Mouse (Mus musculus) intestine, embryonic 15.5 days (tissue): ENCODE data around the gene Ptprn2. TPM values are rescaled to one million over a fixed set of nuclear protein-coding genes. Genes with fewer than 3 reads are reported as not detected.

Source experiments
- ATAC-seq: fragments of 200-750 bp; cut with Nextera tagmentation; 2 replicates; pipeline ENCODE4 v1.8.0; 2017; ENCODE audit warnings: moderate TSS enrichment, moderate library complexity
- H3K27ac ChIP-seq: fragments of 300-500 bp; sonication (generic); 2 replicates; pipeline ENCODE4 v1.5.1; 2015; ENCODE audit warnings: mild to moderate bottlenecking, inconsistent platforms
- H3K27me3 ChIP-seq: fragments of 300-500 bp; sonication (generic); replicated peaks from 2 replicates; pipeline ENCODE4 v1.6.1; 2015; ENCODE audit warnings: inconsistent platforms
- H3K36me3 ChIP-seq: fragments of 300-500 bp; sonication (generic); 2 replicates; pipeline ENCODE4 v1.6.1; 2015; ENCODE audit warnings: inconsistent platforms
- H3K4me1 ChIP-seq: fragments of 300-500 bp; sonication (generic); replicated peaks from 2 replicates; pipeline ENCODE4 v1.6.1; 2015; ENCODE audit warnings: inconsistent platforms
- H3K4me2 ChIP-seq: fragments of 300-500 bp; sonication (generic); replicated peaks from 2 replicates; pipeline ENCODE4 v1.6.1; 2015; ENCODE audit warnings: mild to moderate bottlenecking, inconsistent platforms
- H3K4me3 ChIP-seq: fragments of 300-500 bp; sonication (generic); replicated peaks from 2 replicates; pipeline ENCODE4 v1.5.1; 2015; ENCODE audit warnings: inconsistent platforms
- H3K9ac ChIP-seq: fragments of 300-500 bp; sonication (generic); 2 replicates; pipeline ENCODE4 v1.6.1; 2015; ENCODE audit warnings: inconsistent platforms
- H3K9me3 ChIP-seq: fragments of 300-500 bp; sonication (generic); 2 replicates; pipeline ENCODE4 v1.6.1; 2016; ENCODE audit warnings: inconsistent platforms
- WGBS: fragments of 180-500 bp; shearing (Covaris S2); methylation state at CpG from one replicate; pipeline ENCODE4 v1.1.7; 2015; 5-methylcytosine and 5-hydroxymethylcytosine counted together
- polyA plus RNA-seq: library from polyadenylated mRNA; unstranded; fragments of >200 nt; fragmentation: Nextera tagmentation; extraction: Ambion mirVana; gene quantifications from 2 replicates; pipeline ENCODE4 v1.2.1, GENCODE M21; 2015

Gene Ptprn2
- polyA plus RNA-seq, 1 experiment from 2014 or later = 1.9 TPM

DNA sequence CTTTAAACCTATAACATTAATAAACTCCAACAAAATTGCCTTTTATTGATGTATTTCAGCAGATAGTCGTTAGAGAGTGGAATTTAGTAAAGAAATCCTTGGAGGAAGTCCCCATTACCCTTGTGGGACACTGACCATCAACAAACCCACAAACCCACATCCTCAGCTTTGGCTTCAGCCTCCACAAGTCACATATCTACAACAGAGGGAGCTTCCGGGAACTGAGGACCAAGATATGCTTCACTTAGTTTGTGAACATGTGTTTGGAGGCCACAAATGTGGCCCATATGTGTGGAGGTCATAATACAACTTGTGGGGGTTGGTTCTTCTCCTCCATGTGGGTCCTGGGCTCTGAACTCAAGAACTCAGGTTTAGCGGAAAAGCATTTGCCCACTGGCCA is 143.5 kb downstream of the Ptprn2 start:
- ATAC-seq = no peak
- no peaks in the 10 kb centered on the region for H3K4me1 ChIP-seq
- H3K9ac ChIP-seq = no peak overlapping the region
- H3K27ac ChIP-seq = no peak overlapping the region
- H3K27me3 ChIP-seq = no peaks in the 10 kb centered on the region
- H3K36me3 ChIP-seq = no peaks in the 10 kb centered on the region
- H3K9me3 ChIP-seq = no peaks in the 10 kb centered on the region
- no peak overlapping the region for H3K4me3 ChIP-seq
- 75% methylated on average over 3 of the region's 3 CpGs for WGBS
- no peak overlapping the region for H3K4me2 ChIP-seq

DNA sequence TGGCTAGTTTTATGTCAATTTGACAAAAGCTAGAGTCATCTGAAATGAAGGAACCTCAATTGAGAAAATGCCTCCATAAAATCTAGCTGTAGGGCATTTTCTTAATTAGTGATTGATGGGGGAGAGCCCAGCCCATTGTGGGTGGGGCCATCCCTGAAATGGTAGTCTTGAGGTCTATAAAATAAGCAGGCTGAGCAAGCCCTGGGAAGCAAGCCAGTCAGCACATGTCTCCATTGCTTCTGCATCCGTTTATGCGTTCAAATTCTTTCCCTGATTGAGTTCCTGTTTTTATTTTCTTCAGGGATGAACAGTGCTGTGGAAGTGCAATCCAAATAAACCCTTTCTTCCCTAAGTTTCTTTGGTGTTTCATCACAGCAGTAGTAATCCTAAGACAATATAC is 152.0 kb downstream of the Ptprn2 start:
- Histone ChIP-seq H3K4me3 (no peak overlapping the region), H3K4me2 (no peak overlapping the region), H3K9ac (no peak overlapping the region), H3K9me3 (no peaks in the 10 kb centered on the region), H3K27me3 (no peaks in the 10 kb centered on the region), H3K4me1 (no peaks in the 10 kb centered on the region), H3K36me3 (no peaks in the 10 kb centered on the region), H3K27ac (no peak overlapping the region)
- WGBS = 56% methylated on average over 2 of the region's 2 CpGs
- no peak for ATAC-seq

DNA sequence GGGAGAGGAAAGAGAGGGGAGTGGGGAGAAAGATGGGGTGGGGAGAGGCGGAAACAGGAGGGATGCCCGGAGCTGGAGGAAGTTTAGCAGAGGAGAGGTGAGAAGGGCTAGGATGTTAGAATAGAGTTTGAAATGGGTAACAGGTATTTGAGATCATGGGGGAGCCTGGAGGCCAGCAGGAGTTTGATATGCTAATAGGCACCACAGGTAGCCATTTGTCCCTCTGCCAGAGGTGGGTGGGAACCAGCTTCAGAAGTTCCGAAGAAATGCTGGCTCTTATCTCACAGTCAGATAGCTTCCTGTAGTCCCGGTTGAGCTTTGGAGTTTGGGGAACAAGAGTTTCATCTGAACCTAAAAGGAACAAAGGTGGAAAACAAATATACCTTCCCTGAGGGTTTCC is 155.4 kb downstream of the Ptprn2 start:
- no peak for ATAC-seq
- H3K9ac ChIP-seq = no peak overlapping the region
- H3K4me2 ChIP-seq = no peak overlapping the region
- H3K4me1 ChIP-seq = no peaks in the 10 kb centered on the region
- no peak overlapping the region for H3K4me3 ChIP-seq
- no peak overlapping the region for H3K27ac ChIP-seq
- WGBS = 13% methylated on average over 4 of the region's 4 CpGs
- H3K9me3 ChIP-seq = no peaks in the 10 kb centered on the region
- no peaks in the 10 kb centered on the region for H3K27me3 ChIP-seq
- no peaks in the 10 kb centered on the region for H3K36me3 ChIP-seq

DNA sequence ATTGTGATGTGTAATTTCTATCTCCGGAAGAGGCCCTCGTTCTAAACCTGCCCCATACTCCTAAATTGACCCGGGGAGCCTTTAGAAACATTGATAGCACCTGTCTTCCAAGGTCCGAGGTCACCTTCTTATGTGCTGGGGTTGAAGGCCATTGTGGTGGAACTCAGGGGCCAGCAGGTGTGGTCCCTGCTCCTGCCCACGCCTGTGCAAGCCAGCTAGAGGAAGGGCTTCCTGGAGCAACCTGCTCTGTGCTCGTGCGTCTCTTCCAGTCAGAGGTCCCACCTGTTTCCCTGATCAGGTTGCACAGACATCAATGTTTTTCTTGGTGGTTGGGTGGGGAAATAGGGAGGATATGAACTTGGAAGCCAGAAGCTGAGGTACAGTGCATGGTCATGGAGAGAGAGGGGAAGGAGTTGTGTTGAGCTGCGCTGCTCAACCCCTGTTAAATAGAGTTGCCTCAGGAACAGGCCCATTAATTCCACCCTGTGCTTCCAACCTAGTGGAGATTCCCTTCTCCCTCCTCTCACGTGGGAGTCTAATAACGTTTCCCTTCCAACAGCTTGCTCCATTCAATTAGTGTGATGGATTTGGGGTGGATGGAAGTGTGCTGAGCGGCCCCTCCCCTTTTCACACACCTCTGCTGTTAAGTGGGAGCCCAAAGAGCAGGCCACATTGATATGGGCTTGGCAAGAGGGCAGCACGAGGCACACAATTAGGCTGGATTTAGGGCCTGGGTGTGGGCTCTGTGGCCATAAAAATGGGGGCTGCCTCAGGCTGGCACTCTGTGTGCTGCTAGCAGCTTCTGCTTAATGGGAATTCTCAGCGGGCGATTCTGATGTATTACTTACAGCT is 156.0 kb downstream of the Ptprn2 start:
- ATAC-seq = peak; percentile 43; the same call in 1 of the 2 replicates
- H3K36me3 ChIP-seq = no peaks in the 10 kb centered on the region
- no peak overlapping the region for H3K4me2 ChIP-seq
- H3K4me1 ChIP-seq = no peaks in the 10 kb centered on the region
- H3K27me3 ChIP-seq = no peaks in the 10 kb centered on the region
- no peaks in the 10 kb centered on the region for H3K9me3 ChIP-seq
- H3K27ac ChIP-seq = no peak overlapping the region
- H3K9ac ChIP-seq = no peak overlapping the region
- WGBS = 33% methylated on average over 14 of the region's 14 CpGs
- H3K4me3 ChIP-seq = no peak overlapping the region

DNA sequence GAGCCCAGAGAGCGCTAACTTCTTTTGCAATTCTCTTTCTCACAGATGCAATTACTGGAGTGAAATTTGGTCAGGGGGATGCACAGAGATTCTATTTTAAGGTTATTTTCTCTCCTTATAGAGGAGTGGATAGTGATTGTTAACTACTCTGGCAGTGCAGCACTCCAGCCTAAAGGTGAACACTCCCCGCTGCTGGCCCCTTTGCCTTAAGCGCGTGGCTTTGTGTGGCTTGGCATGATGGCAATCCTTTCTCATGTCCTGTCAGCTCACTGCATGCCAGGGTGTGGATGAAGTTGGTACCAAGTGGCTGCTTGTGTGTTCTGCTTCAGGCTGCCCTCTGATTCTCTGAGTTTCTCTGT is 156.7 kb downstream of the Ptprn2 start:
- Histone ChIP-seq H3K9ac (no peak overlapping the region), H3K4me1 (no peaks in the 10 kb centered on the region), H3K27ac (no peak overlapping the region), H3K9me3 (no peaks in the 10 kb centered on the region), H3K4me2 (no peak overlapping the region), H3K4me3 (no peak overlapping the region), H3K27me3 (no peaks in the 10 kb centered on the region), H3K36me3 (no peaks in the 10 kb centered on the region)
- WGBS = 65% methylated on average over 4 of the region's 4 CpGs
- no peak for ATAC-seq

DNA sequence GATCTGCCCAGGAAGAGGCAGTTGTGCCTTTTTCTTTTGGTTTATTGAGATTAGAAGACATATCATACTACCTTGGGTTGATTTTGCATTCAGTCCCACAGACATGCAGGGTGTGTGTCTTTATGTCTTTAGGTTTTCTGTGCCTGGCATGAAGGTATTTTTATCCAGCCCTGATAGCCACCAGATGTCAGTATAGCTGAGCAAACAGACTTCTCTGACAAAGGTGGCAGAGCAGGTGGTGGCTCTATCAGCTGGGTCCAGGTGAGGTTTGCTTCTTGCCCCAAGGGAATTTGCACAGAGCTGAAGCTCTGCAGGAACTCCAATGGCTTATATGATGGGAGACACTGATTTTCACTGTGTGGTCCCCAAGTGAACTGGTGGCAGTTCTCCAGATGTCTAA is 161.3 kb downstream of the Ptprn2 start:
- no peak overlapping the region for H3K4me3 ChIP-seq
- H3K36me3 ChIP-seq = no peaks in the 10 kb centered on the region
- no peak for ATAC-seq
- no peaks in the 10 kb centered on the region for H3K27me3 ChIP-seq
- no peak overlapping the region for H3K27ac ChIP-seq
- no peaks in the 10 kb centered on the region for H3K9me3 ChIP-seq
- no peaks in the 10 kb centered on the region for H3K4me1 ChIP-seq
- H3K4me2 ChIP-seq = no peak overlapping the region
- no peak overlapping the region for H3K9ac ChIP-seq

DNA sequence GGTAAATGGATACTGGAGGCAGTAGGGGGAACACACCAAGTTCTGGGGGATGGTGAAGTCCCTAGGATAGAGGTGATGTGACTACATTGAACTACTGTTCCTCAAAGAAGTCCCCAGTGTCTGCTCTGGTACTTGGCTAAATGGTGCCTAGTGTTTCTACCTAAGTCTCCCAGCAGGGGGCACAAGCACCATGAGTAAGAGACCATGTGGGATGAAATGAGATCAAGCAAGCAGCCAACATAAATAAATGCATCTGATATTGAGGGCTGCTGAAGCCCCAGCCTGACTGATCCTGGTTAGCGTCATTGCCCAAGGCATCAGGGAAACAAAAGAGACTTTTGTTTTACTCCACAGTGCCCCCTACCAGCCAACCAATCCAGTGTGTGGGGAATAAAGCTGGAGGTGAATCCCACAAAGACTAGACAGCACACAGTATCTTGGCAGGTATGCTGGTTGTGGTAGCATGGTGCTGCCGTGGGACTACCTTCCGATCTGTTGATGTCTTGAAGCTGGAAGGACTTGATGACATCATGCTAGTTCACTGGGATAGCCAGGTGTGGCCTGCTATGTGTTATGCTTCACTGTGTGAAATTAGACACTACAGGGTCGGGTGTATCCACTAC is 163.2 kb downstream of the Ptprn2 start:
- Histone ChIP-seq H3K9ac (no peak overlapping the region), H3K36me3 (no peaks in the 10 kb centered on the region), H3K4me2 (no peak overlapping the region), H3K27me3 (no peaks in the 10 kb centered on the region), H3K9me3 (no peaks in the 10 kb centered on the region), H3K4me3 (no peak overlapping the region), H3K4me1 (no peaks in the 10 kb centered on the region), H3K27ac (no peak overlapping the region)
- no peak for ATAC-seq
- WGBS = 74% methylated on average over 4 of the region's 4 CpGs

DNA sequence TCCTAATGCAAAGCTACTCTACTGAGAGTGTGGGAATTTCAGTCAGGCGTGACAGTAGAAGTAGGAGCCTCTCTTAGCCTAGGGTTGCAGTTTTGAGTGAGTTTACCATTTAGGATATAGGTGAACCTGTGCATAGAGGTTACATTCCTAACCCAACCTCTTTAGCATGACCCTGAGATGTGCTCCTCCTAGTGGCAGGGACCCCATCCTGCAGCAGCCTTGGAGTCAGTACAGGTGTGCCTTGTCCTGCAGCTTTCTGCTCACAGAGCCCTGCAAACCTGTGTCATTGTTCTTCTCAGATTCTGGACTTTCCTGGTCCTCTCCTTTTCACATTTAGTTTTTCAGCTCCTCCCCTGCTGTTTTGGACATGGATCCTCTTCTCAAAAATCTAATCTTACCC is 168.2 kb downstream of the Ptprn2 start:
- H3K9me3 ChIP-seq = no peaks in the 10 kb centered on the region
- no peak overlapping the region for H3K27ac ChIP-seq
- no peak for ATAC-seq
- no peaks in the 10 kb centered on the region for H3K36me3 ChIP-seq
- no peaks in the 10 kb centered on the region for H3K4me1 ChIP-seq
- H3K9ac ChIP-seq = no peak overlapping the region
- 65% methylated on average over 1 of the region's 1 CpGs for WGBS
- no peak overlapping the region for H3K4me3 ChIP-seq
- H3K27me3 ChIP-seq = no peaks in the 10 kb centered on the region
- no peak overlapping the region for H3K4me2 ChIP-seq

DNA sequence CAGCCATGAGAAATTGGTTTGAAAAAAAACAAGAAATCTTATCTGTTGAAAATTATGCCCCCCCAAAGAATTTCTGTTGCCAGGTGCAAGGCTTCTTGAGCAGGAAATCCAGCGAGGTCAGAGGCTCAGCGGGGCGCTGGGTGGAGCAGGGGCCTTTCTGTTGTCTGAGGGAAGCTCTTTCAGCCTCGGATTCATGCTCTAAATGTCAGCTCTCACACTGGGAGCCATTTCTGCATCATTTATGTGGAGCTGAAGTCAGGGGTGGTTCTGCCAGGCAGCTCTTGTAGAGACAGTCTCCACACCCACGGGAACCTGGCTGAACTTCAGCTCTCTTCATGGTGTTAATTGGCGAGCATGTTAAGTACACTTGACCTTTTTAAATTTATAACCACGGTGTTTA is 174.6 kb downstream of the Ptprn2 start:
- H3K9me3 ChIP-seq = no peaks in the 10 kb centered on the region
- H3K27me3 ChIP-seq = no peaks in the 10 kb centered on the region
- no peak overlapping the region for H3K4me2 ChIP-seq
- H3K4me3 ChIP-seq = no peak overlapping the region
- no peaks in the 10 kb centered on the region for H3K36me3 ChIP-seq
- H3K9ac ChIP-seq = no peak overlapping the region
- H3K4me1 ChIP-seq = no peaks in the 10 kb centered on the region
- 14% methylated on average over 7 of the region's 7 CpGs for WGBS
- H3K27ac ChIP-seq = no peak overlapping the region
- no peak for ATAC-seq

DNA sequence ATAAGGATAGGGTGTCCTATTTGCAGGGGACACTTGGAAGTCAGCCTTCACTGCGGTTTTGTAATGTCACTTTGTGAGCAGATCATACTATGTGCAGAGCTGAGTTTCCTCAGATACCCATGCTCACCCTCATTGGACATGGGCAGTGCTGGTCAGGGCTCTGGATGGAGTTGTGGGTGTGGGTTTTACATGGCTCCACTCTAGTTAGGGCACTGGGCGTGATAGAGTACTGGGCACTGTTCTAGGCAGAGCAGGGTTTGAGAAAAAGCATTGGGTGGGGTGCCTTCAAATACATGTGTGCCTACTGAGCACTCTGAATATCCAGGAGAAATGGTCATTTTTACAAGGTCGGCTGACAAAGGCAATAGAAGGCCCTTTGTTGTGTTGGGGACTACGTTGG is 175.5 kb downstream of the Ptprn2 start:
- ATAC-seq = no peak
- no peaks in the 10 kb centered on the region for H3K27me3 ChIP-seq
- no peaks in the 10 kb centered on the region for H3K36me3 ChIP-seq
- no peak overlapping the region for H3K4me2 ChIP-seq
- H3K9me3 ChIP-seq = no peaks in the 10 kb centered on the region
- no peaks in the 10 kb centered on the region for H3K4me1 ChIP-seq
- 74% methylated on average over 4 of the region's 4 CpGs for WGBS
- no peak overlapping the region for H3K9ac ChIP-seq
- no peak overlapping the region for H3K27ac ChIP-seq
- H3K4me3 ChIP-seq = no peak overlapping the region

DNA sequence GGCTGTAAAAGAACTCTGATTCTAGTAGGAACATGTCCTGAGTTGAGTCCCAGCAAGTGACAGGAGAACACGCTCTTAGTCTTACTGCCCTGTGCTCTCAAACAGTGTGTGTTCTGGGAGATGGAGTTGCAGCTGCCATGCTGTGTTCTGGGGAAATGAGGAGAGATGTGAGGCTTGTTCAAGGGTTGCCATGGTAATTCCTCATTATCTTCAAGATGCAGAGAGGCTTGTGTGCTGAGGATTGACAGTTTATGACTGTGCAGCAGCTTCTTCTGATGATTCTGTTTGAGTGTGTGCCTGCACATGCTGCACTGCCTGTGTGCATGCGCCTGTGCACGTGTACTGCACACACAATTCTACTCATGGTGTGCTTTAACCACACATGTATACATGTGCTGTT is 192.2 kb downstream of the Ptprn2 start:
- Histone ChIP-seq H3K4me1 (no peaks in the 10 kb centered on the region), H3K27me3 (no peaks in the 10 kb centered on the region), H3K9me3 (no peaks in the 10 kb centered on the region), H3K4me2 (no peak overlapping the region), H3K27ac (no peak overlapping the region), H3K9ac (no peak overlapping the region), H3K36me3 (no peaks in the 10 kb centered on the region), H3K4me3 (no peak overlapping the region)
- 77% methylated on average over 3 of the region's 3 CpGs for whole genome bisulfite sequencing
- ATAC-seq = no peak

DNA sequence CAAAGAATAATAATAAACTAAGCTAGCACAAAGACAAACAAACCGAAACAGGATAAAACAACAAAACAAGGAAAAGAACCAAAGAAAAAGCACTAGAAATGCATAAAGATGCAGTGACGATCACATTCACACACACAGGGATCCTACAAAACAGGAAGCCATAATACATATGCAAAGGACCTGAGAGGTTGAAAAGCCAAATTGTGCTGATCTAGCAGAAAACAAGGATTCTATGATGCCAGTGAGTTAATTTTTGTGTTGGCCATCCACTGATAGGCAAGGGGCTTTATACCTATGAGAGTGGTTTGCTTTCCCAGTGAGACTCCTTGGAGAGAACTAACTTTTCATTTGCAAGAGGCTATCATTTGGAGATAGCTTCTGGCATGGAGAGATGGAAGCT is 204.3 kb downstream of the Ptprn2 start:
- H3K36me3 ChIP-seq = no peaks in the 10 kb centered on the region
- H3K9ac ChIP-seq = no peak overlapping the region
- H3K4me3 ChIP-seq = no peak overlapping the region
- WGBS = 90% methylated on average over 2 of the region's 2 CpGs
- H3K4me2 ChIP-seq = no peak overlapping the region
- H3K27me3 ChIP-seq = no peaks in the 10 kb centered on the region
- no peaks in the 10 kb centered on the region for H3K4me1 ChIP-seq
- no peaks in the 10 kb centered on the region for H3K9me3 ChIP-seq
- H3K27ac ChIP-seq = no peak overlapping the region
- no peak for ATAC-seq

DNA sequence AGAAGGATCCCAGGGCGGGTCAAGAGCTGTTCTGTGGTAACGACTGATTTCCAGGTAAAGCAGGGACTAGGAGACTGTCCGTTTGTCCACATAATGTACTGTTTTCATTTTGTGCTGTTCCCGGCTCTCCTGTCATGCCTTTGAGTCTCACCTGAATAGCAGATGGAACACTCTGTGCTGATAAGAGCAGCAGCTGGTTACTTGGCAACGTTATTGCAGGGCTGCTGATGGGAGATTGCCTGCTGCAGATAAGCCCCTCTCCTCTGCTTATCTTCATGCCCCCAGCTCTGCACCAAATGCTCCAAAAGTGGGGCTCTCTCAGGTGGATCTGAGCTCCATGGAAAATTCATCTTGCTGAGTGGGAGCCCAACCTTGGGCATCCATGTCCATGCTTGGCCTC is 224.0 kb downstream of the Ptprn2 start:
- Histone ChIP-seq H3K27me3 (no peaks in the 10 kb centered on the region), H3K4me3 (no peak overlapping the region), H3K4me2 (no peak overlapping the region), H3K9me3 (no peaks in the 10 kb centered on the region), H3K27ac (no peak overlapping the region), H3K4me1 (no peaks in the 10 kb centered on the region), H3K36me3 (no peaks in the 10 kb centered on the region), H3K9ac (no peak overlapping the region)
- 53% methylated on average over 5 of the region's 5 CpGs for WGBS
- ATAC-seq = no peak
